Mouse (Mus musculus): ENCODE results near the gene Npw.

- no peak for TF ChIP-seq CTCF (IDR thresholded peaks at IDR 0.05; ENCODE audit: insufficient read depth, low read depth, low read length)
- no peak for TF ChIP-seq POLR2A (IDR thresholded peaks at IDR 0.05; ENCODE audit: insufficient read depth, low read depth, low read length)
Measured at GRCm38 (mm10) chr17:24672141-24672540, 13.9 kb upstream of the Npw start.
